Mouse (Mus musculus): ENCODE measurements around the gene Olfr960.

Gene Olfr960

GRCm38 (mm10) chr9:39621073-39621472 lies at the start of gene Olfr960:
Olfr960 (plus strand) TSS chr9:39621373.
- no peak for DNase-seq (ENCODE audit: low read depth, low spot score)

- DNase-seq (ENCODE audit: low read depth, low spot score): no peak
Observed at GRCm38 (mm10) chr9:39575469-39575868, 45.7 kb upstream of the Olfr960 start, which contains the start of gene Olfr959. Olfr959 (minus strand) TSS chr9:39575569.

- no peak for DNase-seq (ENCODE audit: low read depth, low spot score)
Observed at GRCm38 (mm10) chr9:39577050-39577449, 44.1 kb upstream of the Olfr960 start.

- DNase-seq (ENCODE audit: low read depth, low spot score): peak; percentile 44
Observed at GRCm38 (mm10) chr9:39602536-39603332, 18.4 kb upstream of the Olfr960 start.

- DNase-seq (ENCODE audit: low read depth, low spot score): no peak
Observed at GRCm38 (mm10) chr9:39603333-39603845, 17.8 kb upstream of the Olfr960 start.

- DNase-seq (ENCODE audit: low read depth, low spot score): no peak
Observed at GRCm38 (mm10) chr9:39603999-39604453, 17.1 kb upstream of the Olfr960 start, which contains the start of gene AW551984. AW551984 (minus strand) TSS chr9:39604403.

GRCm38 (mm10) chr9:39608497-39608896 lies 12.7 kb upstream of the Olfr960 start:
- no peak for DNase-seq (ENCODE audit: low read depth, low spot score)

GRCm38 (mm10) chr9:39610355-39610754 lies 10.8 kb upstream of the Olfr960 start, which contains the start of gene Olfr148:
Olfr148 (plus strand) TSS chr9:39610655.
- no peak for DNase-seq (ENCODE audit: low read depth, low spot score)

GRCm38 (mm10) chr9:39611953-39612352 lies 9.2 kb upstream of the Olfr960 start:
- no peak for DNase-seq (ENCODE audit: low read depth, low spot score)

- no peak for DNase-seq (ENCODE audit: low read depth, low spot score)
Observed at GRCm38 (mm10) chr9:39623783-39624182, 2.6 kb downstream of the Olfr960 start.

GRCm38 (mm10) chr9:39624711-39625110 lies 3.5 kb downstream of the Olfr960 start:
- DNase-seq (ENCODE audit: low read depth, low spot score): no peak

GRCm38 (mm10) chr9:39629069-39629468 lies 7.9 kb downstream of the Olfr960 start:
- no peak for DNase-seq (ENCODE audit: low read depth, low spot score)

GRCm38 (mm10) chr9:39633913-39634594 lies 12.9 kb downstream of the Olfr960 start:
- peak; percentile 44 for DNase-seq (ENCODE audit: low read depth, low spot score)

- DNase-seq (ENCODE audit: low read depth, low spot score): no peak
Observed at GRCm38 (mm10) chr9:39644785-39645184, 23.6 kb downstream of the Olfr960 start, which contains the start of gene Olfr961. Olfr961 (plus strand) TSS chr9:39645085.

- DNase-seq (ENCODE audit: low read depth, low spot score): no peak
Observed at GRCm38 (mm10) chr9:39647382-39647781, 26.2 kb downstream of the Olfr960 start.

GRCm38 (mm10) chr9:39654756-39655396 lies 33.7 kb downstream of the Olfr960 start:
- DNase-seq (ENCODE audit: low read depth, low spot score): peak; percentile 21

GRCm38 (mm10) chr9:39666905-39667304 lies 45.7 kb downstream of the Olfr960 start, which contains the start of gene Olfr963:
Olfr963 (plus strand) TSS chr9:39667205.
- DNase-seq (ENCODE audit: low read depth, low spot score): no peak

- DNase-seq (ENCODE audit: low read depth, low spot score): no peak
Observed at GRCm38 (mm10) chr9:39669723-39670122, 48.5 kb downstream of the Olfr960 start.

Measured in telencephalon, adult 2 months (tissue).